Mouse (Mus musculus): ENCODE results near the gene Ankrd54.
"Not testable (repeated sequence)": the region's sequence is repeated elsewhere in the genome, so short reads cannot be mapped to it uniquely, and the experiment has no call there.

Gene Ankrd54

GRCm38 (mm10) chr15:79018191-79018590 lies 44.5 kb downstream of the Ankrd54 start:
- no peak for DNase-seq (ENCODE audit: low spot score in 2 of 2)

- DNase-seq (ENCODE audit: low spot score in 2 of 2), result no peak
Measured at GRCm38 (mm10) chr15:79013382-79013781, 49.3 kb downstream of the Ankrd54 start.

GRCm38 (mm10) chr15:79011550-79011949 lies 51.1 kb downstream of the Ankrd54 start:
- DNase-seq (ENCODE audit: low spot score in 2 of 2), result no peak

GRCm38 (mm10) chr15:79009734-79010133 lies 53.0 kb downstream of the Ankrd54 start:
- DNase-seq (ENCODE audit: low spot score in 2 of 2), result no peak

- not testable (repeated sequence) for DNase-seq (ENCODE audit: low spot score in 2 of 2)
Measured at GRCm38 (mm10) chr15:79007836-79008235, 54.9 kb downstream of the Ankrd54 start.

GRCm38 (mm10) chr15:79007059-79007458 lies 55.6 kb downstream of the Ankrd54 start:
- no peak for DNase-seq (ENCODE audit: low spot score in 2 of 2)

GRCm38 (mm10) chr15:79006638-79007037 lies 56.1 kb downstream of the Ankrd54 start:
- DNase-seq (ENCODE audit: low spot score in 2 of 2), result no peak

GRCm38 (mm10) chr15:79005581-79005980 lies 57.1 kb downstream of the Ankrd54 start:
- no peak for DNase-seq (ENCODE audit: low spot score in 2 of 2)

All from spleen, postnatal 14 days (tissue).